Mouse (Mus musculus) E14TG2a.4 (cell line): ENCODE results near the gene Anxa2.

Source experiments
- H3K27me3 ChIP-seq: 2 replicates; pipeline ENCODE4 v1.6.1; 2014; ENCODE audit warnings: low read length, control low read depth; ENCODE audit not compliant: insufficient read depth
- H3K36me3 ChIP-seq: 2 replicates; pipeline ENCODE4 v1.6.1; 2014; ENCODE audit warnings: low read length, control low read depth; ENCODE audit not compliant: insufficient read depth
- H3K4me1 ChIP-seq: replicated peaks from 2 replicates; pipeline ENCODE4 v1.6.1; 2014; ENCODE audit warnings: low read depth, low read length, control low read depth
- H3K4me3 ChIP-seq: replicated peaks from 2 replicates; pipeline ENCODE4 v1.5.1; 2014; ENCODE audit warnings: mild to moderate bottlenecking, low read length
- H3K9me3 ChIP-seq: 2 replicates; pipeline ENCODE4 v1.6.1; 2014; ENCODE audit warnings: low read length, control low read depth
- CTCF ChIP-seq: conservative IDR thresholded peaks from 2 replicates; pipeline ENCODE4 v1.5.1; 2014; ENCODE audit warnings: low read length
- NANOG ChIP-seq: IDR thresholded peaks from 2 replicates; pipeline ENCODE4 v1.6.1; 2014; ENCODE audit warnings: borderline replicate concordance, low read length, mixed read lengths
- POU5F1 ChIP-seq: IDR thresholded peaks from 2 replicates; pipeline ENCODE4 v1.6.1; 2014; ENCODE audit warnings: low read length, borderline replicate concordance

Gene Anxa2

GRCm38 (mm10) chr9:69508016-69508415 lies 54.6 kb downstream of the Anxa2 start:
- no peaks in the 10 kb centered on the region for H3K36me3 ChIP-seq
- peaks cover 2% of the 10 kb centered on the region; the same call in 1 of the 2 replicates for H3K9me3 ChIP-seq
- H3K4me1 ChIP-seq, result no peaks in the 10 kb centered on the region; the same call in 1 of the 2 replicates
- H3K4me3 ChIP-seq, result no peak overlapping the region
- TF ChIP-seq NANOG (no peak), POU5F1 (no peak), CTCF (no peak)
- 0 out of 2 replicates have a peak, but pooled peaks cover 2% of the 10 kb centered on the region for H3K27me3 ChIP-seq

- TF ChIP-seq CTCF, result no peak
- no peak for TF ChIP-seq POU5F1
- no peak for TF ChIP-seq NANOG
- Histone ChIP-seq H3K36me3 (no peaks in the 10 kb centered on the region), H3K4me1 (no peaks in the 10 kb centered on the region), H3K27me3 (0 out of 2 replicates have a peak, but pooled peaks cover 2% of the 10 kb centered on the region), H3K9me3 (peaks cover 2% of the 10 kb centered on the region; the same call in 1 of the 2 replicates), H3K4me3 (no peak overlapping the region)
Measured at GRCm38 (mm10) chr9:69511881-69512590, 58.6 kb downstream of the Anxa2 start.

GRCm38 (mm10) chr9:69512726-69513125 lies 59.3 kb downstream of the Anxa2 start:
- no peaks in the 10 kb centered on the region for H3K36me3 ChIP-seq
- TF ChIP-seq CTCF (no peak), POU5F1 (no peak), NANOG (no peak)

GRCm38 (mm10) chr9:69514206-69514605 lies 60.8 kb downstream of the Anxa2 start:
- no peak overlapping the region for H3K4me3 ChIP-seq
- H3K9me3 ChIP-seq, result peaks cover 2% of the 10 kb centered on the region; the same call in 1 of the 2 replicates
- TF ChIP-seq CTCF (no peak), POU5F1 (no peak), NANOG (no peak)
- H3K4me1 ChIP-seq, result no peaks in the 10 kb centered on the region
- no peaks in the 10 kb centered on the region for H3K36me3 ChIP-seq
- no peaks in the 10 kb centered on the region for H3K27me3 ChIP-seq

More at GRCm38 (mm10) chr9:69512726-69513125, 59.3 kb downstream of the Anxa2 start:
- Histone ChIP-seq H3K9me3 (peaks cover 2% of the 10 kb centered on the region; the same call in 1 of the 2 replicates), H3K27me3 (no peaks in the 10 kb centered on the region), H3K4me1 (no peaks in the 10 kb centered on the region), H3K4me3 (no peak overlapping the region)

GRCm38 (mm10) chr9:69515416-69515815 lies 62.0 kb downstream of the Anxa2 start:
- H3K4me1 ChIP-seq, result no peaks in the 10 kb centered on the region
- TF ChIP-seq POU5F1, result no peak
- no peak for TF ChIP-seq CTCF
- TF ChIP-seq NANOG, result no peak
- H3K36me3 ChIP-seq, result no peaks in the 10 kb centered on the region

GRCm38 (mm10) chr9:69517387-69518035 lies 64.1 kb downstream of the Anxa2 start:
- TF ChIP-seq CTCF, result no peak
- no peak for TF ChIP-seq NANOG
- no peak overlapping the region for H3K4me3 ChIP-seq
- no peaks in the 10 kb centered on the region for H3K4me1 ChIP-seq
- no peaks in the 10 kb centered on the region for H3K9me3 ChIP-seq
- no peaks in the 10 kb centered on the region for H3K27me3 ChIP-seq
- H3K36me3 ChIP-seq, result no peaks in the 10 kb centered on the region

More at GRCm38 (mm10) chr9:69515416-69515815, 62.0 kb downstream of the Anxa2 start:
- H3K4me3 ChIP-seq, result no peak overlapping the region
- no peaks in the 10 kb centered on the region for H3K9me3 ChIP-seq
- H3K27me3 ChIP-seq, result no peaks in the 10 kb centered on the region
